Mouse (Mus musculus) lung, adult 2 months (tissue): ENCODE measurements at regions not wholly inside any gene's neighbourhood (a gene's known extent, or its start where the extent isn't known, plus 50 kb on each side); places are given as distances from the start of the nearest gene placed in this dataset.

Experiments
- DNase-seq: peaks from one replicate; pipeline ENCODE4 v3.0.0; 2022
- H3K4me1 ChIP-seq: fragments of 200-500 bp; 2 replicates; pipeline ENCODE4 v1.6.1; 2011; ENCODE audit warnings: low read length; ENCODE audit not compliant: control insufficient read depth, insufficient read depth
- H3K4me3 ChIP-seq: fragments of 200-500 bp; replicated peaks from 2 replicates; pipeline ENCODE3; 2011; ENCODE audit warnings: low read depth, mild to moderate bottlenecking, control low read depth, low read length; ENCODE audit errors: extremely low read depth
- CTCF ChIP-seq: fragments of 200-500 bp; IDR thresholded peaks from 2 replicates; pipeline ENCODE4 v1.5.1; 2011; ENCODE audit warnings: mild to moderate bottlenecking, low read length, control low read depth; ENCODE audit not compliant: insufficient read depth
- POLR2A ChIP-seq: fragments of 200-500 bp; IDR thresholded peaks from 2 replicates; pipeline ENCODE4 v1.6.1; 2011; ENCODE audit warnings: low read depth, mild to moderate bottlenecking, control low read depth, low read length, borderline replicate concordance; ENCODE audit errors: extremely low read depth
- WGBS: fragments of 180-500 bp; shearing (Covaris S2); methylation state at CpG from one replicate; pipeline ENCODE4 v1.1.7; 2018; 5-methylcytosine and 5-hydroxymethylcytosine counted together

DNA sequence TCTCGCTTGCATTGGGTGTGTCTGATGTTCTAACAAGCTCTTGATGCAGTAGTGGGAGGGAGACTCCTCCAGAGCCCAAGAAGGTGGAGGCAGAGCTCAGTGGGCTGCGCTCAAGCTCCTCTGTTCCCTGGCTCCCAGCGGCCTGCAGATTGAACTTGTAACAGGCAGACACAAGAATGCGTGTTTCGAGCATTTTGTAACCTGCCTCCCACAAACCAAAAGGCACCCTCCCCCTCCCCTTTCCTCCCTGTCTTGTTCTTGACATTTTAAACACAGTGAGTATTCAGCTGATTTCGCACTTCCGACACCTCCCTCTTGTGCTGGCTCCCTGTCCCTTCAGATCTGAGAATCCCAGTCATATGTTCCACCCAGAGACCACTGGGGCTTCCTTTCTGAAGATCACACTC is 207.7 kb upstream of the Serp2 start:
- no peak overlapping the region for H3K4me3 ChIP-seq
- peak; percentile 15; the same call in 1 of the 2 replicates for TF ChIP-seq POLR2A
- no peak for TF ChIP-seq CTCF
- peaks cover 6% of the 10 kb centered on the region for H3K4me1 ChIP-seq
- peak; percentile 39 for DNase-seq
- WGBS, result 25% methylated on average over 7 of the region's 7 CpGs

DNA sequence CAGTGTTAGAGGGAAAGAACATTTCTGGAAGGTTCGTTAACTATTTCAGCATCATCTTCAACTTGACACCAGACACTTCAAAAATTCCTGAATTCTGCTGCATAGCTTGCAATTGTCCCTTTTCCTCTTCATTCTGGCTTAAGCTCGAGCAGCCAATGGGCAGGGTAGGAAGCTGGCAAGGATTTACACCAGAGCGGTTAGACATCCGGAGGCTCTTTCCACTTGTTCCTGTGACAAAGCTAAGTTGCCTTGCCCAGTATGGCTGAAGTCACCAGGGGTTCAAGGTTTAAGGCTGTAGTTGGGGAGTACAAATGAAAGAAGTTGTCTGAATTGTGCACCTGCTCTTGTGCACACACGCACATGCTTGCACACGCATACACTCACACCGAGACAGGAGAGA is 206.8 kb upstream of the Serp2 start:
- DNase-seq, result no peak
- H3K4me3 ChIP-seq, result no peak overlapping the region
- peaks cover 6% of the 10 kb centered on the region for H3K4me1 ChIP-seq
- WGBS, result 66% methylated on average over 7 of the region's 7 CpGs
- TF ChIP-seq CTCF, result no peak
- no peak for TF ChIP-seq POLR2A

DNA sequence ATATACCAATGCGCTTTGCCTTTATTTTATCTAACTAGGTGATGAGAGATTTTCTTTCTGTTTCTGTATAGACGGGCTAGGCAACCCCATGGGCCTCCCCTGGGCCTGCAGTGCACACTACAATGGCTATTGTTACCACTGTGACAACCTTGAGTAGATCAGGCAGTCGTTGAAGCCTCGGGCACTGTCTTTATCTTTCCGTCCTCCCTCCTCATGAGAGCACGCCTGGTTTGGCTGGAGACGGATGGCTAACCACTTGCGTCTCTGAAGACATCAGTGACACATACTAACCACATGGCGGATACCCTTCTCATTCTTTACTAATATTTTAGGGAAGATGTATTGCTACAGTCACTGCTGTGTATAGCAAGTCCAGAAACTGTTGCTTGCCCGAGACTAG is 206.1 kb upstream of the Serp2 start:
- TF ChIP-seq POLR2A (no peak), CTCF (no peak)
- no peak for DNase-seq
- Histone ChIP-seq H3K4me3 (no peak overlapping the region), H3K4me1 (peaks cover 6% of the 10 kb centered on the region)
- WGBS, result 70% methylated on average over 10 of the region's 10 CpGs

DNA sequence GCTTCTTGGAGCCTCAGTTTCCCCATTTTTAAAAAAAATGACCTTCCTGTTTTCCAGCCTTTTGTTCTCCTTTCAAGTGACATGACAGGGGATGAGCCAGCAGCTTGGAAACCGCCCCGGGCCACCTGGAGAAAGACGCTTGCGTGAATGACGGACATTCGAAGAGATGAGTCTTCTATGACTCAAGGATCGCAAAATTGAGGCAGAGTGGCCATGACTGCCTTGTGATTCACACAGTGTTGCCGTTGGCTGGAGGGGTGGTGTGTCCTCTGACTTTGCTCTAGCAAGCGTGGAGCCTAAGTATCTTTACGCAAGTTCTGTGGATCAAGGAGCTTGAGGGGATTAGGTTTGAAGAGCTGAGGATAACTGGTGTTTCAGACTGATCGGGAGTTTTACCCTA is 205.0 kb upstream of the Serp2 start:
- 98% methylated on average over 11 of the region's 11 CpGs for WGBS
- no peak for DNase-seq
- no peak overlapping the region for H3K4me3 ChIP-seq
- H3K4me1 ChIP-seq, result peaks cover 6% of the 10 kb centered on the region
- TF ChIP-seq POLR2A (no peak), CTCF (no peak)

DNA sequence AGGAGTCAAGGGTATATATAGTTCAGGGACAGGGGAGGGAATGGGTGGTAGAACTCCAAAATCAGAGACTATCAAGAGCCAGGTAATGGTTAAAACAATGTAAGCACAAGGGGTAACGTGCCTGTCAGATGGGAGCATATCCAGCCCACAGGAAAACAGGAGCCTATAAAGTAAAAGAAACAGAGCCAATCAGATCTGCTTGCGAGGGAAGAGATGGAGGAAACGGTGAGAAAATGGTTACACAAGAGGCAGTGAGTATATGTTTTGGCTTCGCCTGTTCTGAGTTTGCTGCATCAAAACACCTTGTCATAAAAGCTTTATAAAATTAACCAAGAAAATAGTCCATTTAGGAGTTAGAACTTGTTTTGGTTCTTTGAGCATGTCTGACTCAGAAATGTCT is 204.6 kb upstream of the Serp2 start:
- DNase-seq, result no peak
- peaks cover 6% of the 10 kb centered on the region for H3K4me1 ChIP-seq
- TF ChIP-seq CTCF, result no peak
- H3K4me3 ChIP-seq, result no peak overlapping the region
- 89% methylated on average over 4 of the region's 4 CpGs for WGBS

DNA sequence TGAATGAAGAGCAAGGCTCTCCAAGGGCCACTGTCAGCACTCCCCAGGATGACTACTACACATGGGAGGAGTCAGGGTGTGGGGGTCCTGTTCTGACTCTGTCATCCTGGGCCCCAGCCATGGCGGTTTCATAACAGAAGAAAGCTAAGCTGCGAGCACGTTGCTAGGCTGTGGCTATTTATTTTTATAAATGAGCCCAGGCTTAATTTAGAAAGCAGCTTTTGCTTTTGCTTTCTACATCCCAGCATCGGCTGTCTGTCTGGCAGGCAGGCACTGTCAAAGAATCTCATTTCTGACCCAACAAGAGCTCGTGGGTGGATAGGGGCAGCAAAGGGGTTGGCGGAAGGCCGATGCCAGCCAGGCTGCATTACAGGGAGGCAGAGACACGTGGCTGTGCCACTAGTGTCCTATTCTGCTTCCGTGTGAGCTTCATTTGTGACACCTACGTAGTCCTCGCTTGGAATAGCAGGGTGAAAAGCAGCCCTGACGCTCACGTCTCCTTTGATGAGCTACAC is 203.9 kb upstream of the Serp2 start:
- Histone ChIP-seq H3K4me1 (peaks cover 6% of the 10 kb centered on the region), H3K4me3 (peak overlapping the region; percentile 16)
- TF ChIP-seq POLR2A (no peak), CTCF (no peak)
- 54% methylated on average over 13 of the region's 13 CpGs for WGBS
- DNase-seq, result peak; percentile 34

DNA sequence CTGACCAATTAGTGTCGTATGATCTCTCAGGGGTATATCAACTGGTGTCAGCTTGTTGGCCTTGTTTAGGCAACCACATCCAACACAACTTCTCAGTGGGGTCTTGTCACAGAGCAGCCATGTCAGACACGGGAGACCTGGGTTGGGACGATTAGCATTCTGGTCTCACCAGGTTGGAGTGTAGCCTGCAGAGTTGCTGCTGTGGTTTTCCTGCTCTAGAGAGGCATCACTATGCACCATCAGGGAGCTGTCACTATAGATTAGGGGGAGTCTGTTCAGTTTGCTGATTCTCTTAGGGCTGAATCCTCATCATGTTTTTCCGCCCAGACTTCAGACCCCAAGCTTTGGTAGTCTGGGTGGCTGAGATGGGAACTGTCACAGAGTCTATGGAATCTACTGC is 202.7 kb upstream of the Serp2 start:
- DNase-seq, result no peak
- Histone ChIP-seq H3K4me1 (peaks cover 6% of the 10 kb centered on the region), H3K4me3 (no peak overlapping the region)
- 93% methylated on average over 4 of the region's 4 CpGs for WGBS
- TF ChIP-seq POLR2A (no peak), CTCF (no peak)

DNA sequence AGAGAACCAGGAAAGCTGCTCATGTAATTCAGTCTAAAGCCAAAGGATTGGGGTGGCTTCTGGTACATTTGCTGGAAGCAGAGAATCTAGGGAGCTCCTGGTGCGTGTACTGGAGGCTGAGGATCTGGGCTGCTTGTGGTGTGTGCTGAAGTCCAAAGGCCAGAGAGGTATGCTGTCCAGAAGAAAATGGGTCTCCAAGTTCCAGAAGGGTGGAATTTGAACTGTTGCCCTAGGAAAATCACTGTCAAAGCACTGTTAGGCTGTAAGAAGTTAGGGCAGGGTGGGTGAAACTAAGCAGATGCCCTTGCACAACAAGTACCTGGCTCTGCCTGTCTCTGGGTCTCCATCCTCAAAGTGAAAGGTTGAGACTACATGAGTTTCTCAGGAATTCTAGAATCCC is 201.9 kb upstream of the Serp2 start:
- Histone ChIP-seq H3K4me3 (no peak overlapping the region), H3K4me1 (peaks cover under 1% of the 10 kb centered on the region; the same call in 1 of the 2 replicates)
- 88% methylated on average over 1 of the region's 1 CpGs for WGBS
- DNase-seq, result no peak
- TF ChIP-seq CTCF, result no peak
- no peak for TF ChIP-seq POLR2A

DNA sequence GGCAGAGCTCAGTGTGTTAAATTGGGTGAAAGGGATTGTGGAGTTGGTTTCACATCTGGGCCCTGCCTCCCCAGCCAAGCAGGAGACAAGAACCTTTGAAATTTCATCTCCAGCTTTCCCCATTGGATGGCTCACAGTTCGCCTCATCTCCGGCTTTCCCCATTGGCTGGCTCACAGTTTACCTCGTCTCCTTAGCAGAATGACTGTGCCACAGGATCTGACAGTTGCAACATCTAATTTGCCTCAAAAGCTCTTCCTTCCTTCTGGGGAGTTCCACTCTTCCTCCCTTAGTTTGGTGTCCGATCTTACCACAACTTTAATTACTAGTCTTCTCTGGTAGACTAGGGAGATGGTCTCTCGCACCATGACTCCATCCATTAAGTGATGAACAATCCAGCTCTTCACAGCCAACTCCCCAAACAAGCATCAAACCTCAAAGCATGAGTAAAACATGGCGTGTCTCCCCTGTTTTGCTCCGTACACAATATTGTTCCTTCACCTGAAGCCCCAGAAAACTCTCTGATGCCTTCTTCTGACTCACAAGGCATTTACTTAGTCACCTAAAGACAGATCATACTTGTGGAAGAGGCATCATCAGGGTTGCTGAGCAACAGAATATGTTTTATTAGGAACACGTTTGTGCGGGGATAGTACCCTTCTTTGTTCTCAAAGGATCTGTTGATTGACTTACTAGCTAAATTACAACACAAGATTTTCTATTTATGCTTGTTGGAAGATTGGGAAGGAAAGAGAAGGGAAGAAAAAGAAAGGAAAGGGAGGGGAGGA is 199.1 kb upstream of the Serp2 start:
- no peak for DNase-seq
- WGBS, result 82% methylated on average over 9 of the region's 9 CpGs
- H3K4me1 ChIP-seq, result no peaks in the 10 kb centered on the region
- TF ChIP-seq POLR2A, result no peak
- no peak for TF ChIP-seq CTCF
- no peak overlapping the region for H3K4me3 ChIP-seq

DNA sequence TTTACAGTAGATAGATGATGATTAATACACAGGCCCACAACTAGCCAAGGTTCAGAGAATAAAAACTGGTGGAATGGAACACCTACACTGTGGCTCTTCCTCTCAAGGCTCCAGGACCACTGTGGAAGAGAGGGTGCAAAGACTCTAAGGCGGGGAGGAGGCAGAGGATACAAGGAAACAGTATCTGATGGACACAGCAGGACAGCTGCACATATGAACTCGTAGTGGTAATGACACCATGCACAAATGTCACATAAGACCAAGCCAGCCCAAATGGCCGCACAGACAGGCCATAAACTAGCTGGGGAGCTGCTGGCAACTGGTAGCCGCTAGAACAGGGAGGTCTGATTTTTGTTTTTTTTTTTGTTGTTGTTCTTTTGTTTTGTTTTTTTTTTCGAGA is 197.0 kb upstream of the Serp2 start:
- 95% methylated on average over 5 of the region's 5 CpGs for WGBS
- Histone ChIP-seq H3K4me1 (no peaks in the 10 kb centered on the region), H3K4me3 (no peak overlapping the region)
- DNase-seq, result no peak
- TF ChIP-seq POLR2A (no peak), CTCF (no peak)
